Mouse (Mus musculus) left cerebral cortex, adult 2 months (tissue): ENCODE data around the gene Gm20777. TPM values are rescaled to one million over a fixed set of nuclear protein-coding genes. Genes with fewer than 3 reads are reported as not detected.
"Not testable (repeated sequence)": the region's sequence is repeated elsewhere in the genome, so short reads cannot be mapped to it uniquely, and the experiment has no call there.

Experiments
- DNase-seq, 2 experiments: peaks; one replicate each; pipeline ENCODE4 v3.0.0; 2021 to 2022; ENCODE audit warnings: low spot score in 2 of 2, mixed read lengths in 1 of 2; ENCODE audit errors: extremely low spot score in 1 of 2
- H3K27ac ChIP-seq: fragments of 200-600 bp; 2 replicates; pipeline ENCODE4 v1.8.1; 2022
- H3K4me3 ChIP-seq: fragments of 200-600 bp; 2 replicates; pipeline ENCODE4 v1.8.1; 2022
- intact Hi-C: fragments of 180-260 bp; cut with DNase I; formaldehyde crosslinking; loops from one replicate; pipeline ENCODE4 v1.15.1; 2025
- long read RNA-seq, 2 experiments: library from polyadenylated mRNA; stranded (forward); transcript quantifications; one replicate each; pipeline ENCODE4 v2.0.0; 2021; ENCODE audit warnings: borderline mapping rate in 2 of 2
- total RNA-seq, 2 experiments: library from RNA; stranded (reverse); gene quantifications; 2 replicates each; pipeline ENCODE4 v1.2.3; 2021

Gm20777 gene
- total RNA-seq: not detected
- long read RNA-seq, experiment 1: 0 reads
- long read RNA-seq, experiment 2: 0 reads

GRCm38 (mm10) chrY:10752350-10752749, at the start of gene Gm20777:
Gene Gm20777, minus strand, starts transcription at chrY:10752450.
- H3K27ac ChIP-seq, intact Hi-C loops, H3K4me3 ChIP-seq, DNase-seq: not testable (repeated sequence)

- peak; percentile 10 to 11 for DNase-seq
- H3K4me3 ChIP-seq, intact Hi-C loops, H3K27ac ChIP-seq: not testable (repeated sequence)
Observed at GRCm38 (mm10) chrY:10709551-10709950, 42.7 kb downstream of the Gm20777 start.

GRCm38 (mm10) chrY:10708761-10709160, 43.5 kb downstream of the Gm20777 start:
- H3K4me3 ChIP-seq, intact Hi-C loops, H3K27ac ChIP-seq, DNase-seq: not testable (repeated sequence)

- DNase-seq, intact Hi-C loops, H3K27ac ChIP-seq, H3K4me3 ChIP-seq: not testable (repeated sequence)
Observed at GRCm38 (mm10) chrY:10708226-10708625, 44.0 kb downstream of the Gm20777 start.

- DNase-seq, H3K4me3 ChIP-seq, H3K27ac ChIP-seq, intact Hi-C loops: not testable (repeated sequence)
Observed at GRCm38 (mm10) chrY:10706686-10707085, 45.6 kb downstream of the Gm20777 start.

Other genes with a start within 250 kb of the Gm20777 start
- gene Gm20737, start 216.4 kb downstream of the Gm20777 start, total RNA-seq: not detected
- gene Gm21775, start 199.0 kb downstream of the Gm20777 start, total RNA-seq: not detected
- gene Gm21900, start 136.1 kb downstream of the Gm20777 start, total RNA-seq: not detected